Mouse (Mus musculus) inflammation-experienced regulatory T-cells, adult 6 months (primary cell): Measurements from ENCODE around the gene Cidec. TPM values are rescaled to one million over a fixed set of nuclear protein-coding genes. Genes with fewer than 3 reads are reported as not detected.

Experiments used
- ATAC-seq: one replicate; pipeline ENCODE4 v1.8.0; 2017
- polyA plus RNA-seq, 3 experiments: library from polyadenylated mRNA; unstranded; fragments of 100-300 nt; shearing (Covaris generic); gene quantifications; one replicate each; pipeline ENCODE4 v1.2.1; 2017

The Cidec gene
- polyA plus RNA-seq, 3 experiments from 2014 or later, result not detected

- ATAC-seq, result no peak
Observed at GRCm38 (mm10) chr6:113406683-113407082, 28.9 kb downstream of the Cidec start.

- ATAC-seq, result no peak
Observed at GRCm38 (mm10) chr6:113405483-113405882, 30.1 kb downstream of the Cidec start.

- no peak for ATAC-seq
Observed at GRCm38 (mm10) chr6:113404649-113405448, 30.7 kb downstream of the Cidec start.

- no peak for ATAC-seq
Observed at GRCm38 (mm10) chr6:113402094-113402493, 33.5 kb downstream of the Cidec start.

GRCm38 (mm10) chr6:113396270-113397030 is 39.1 kb downstream of the Cidec start:
- ATAC-seq, result no peak

- no peak for ATAC-seq
Observed at GRCm38 (mm10) chr6:113395501-113395900, 40.1 kb downstream of the Cidec start.

GRCm38 (mm10) chr6:113394811-113395210 is 40.7 kb downstream of the Cidec start:
- ATAC-seq, result no peak

GRCm38 (mm10) chr6:113393951-113394350 is 41.6 kb downstream of the Cidec start:
- no peak for ATAC-seq

- no peak for ATAC-seq
Observed at GRCm38 (mm10) chr6:113392387-113393071, 43.0 kb downstream of the Cidec start.

- no peak for ATAC-seq
Observed at GRCm38 (mm10) chr6:113392015-113392386, 43.6 kb downstream of the Cidec start.

GRCm38 (mm10) chr6:113390715-113391114 is 44.8 kb downstream of the Cidec start:
- ATAC-seq, result no peak

GRCm38 (mm10) chr6:113388960-113389359 is 46.6 kb downstream of the Cidec start, which contains the start of gene Ttll3:
Gene Ttll3 (plus strand): TSS chr6:113389260.
- ATAC-seq, result no peak

GRCm38 (mm10) chr6:113386025-113386424 is 49.5 kb downstream of the Cidec start:
- ATAC-seq, result no peak

GRCm38 (mm10) chr6:113385160-113385714 is 50.3 kb downstream of the Cidec start:
- no peak for ATAC-seq

GRCm38 (mm10) chr6:113384351-113384927 is 51.1 kb downstream of the Cidec start:
- no peak for ATAC-seq

- ATAC-seq, result no peak
Observed at GRCm38 (mm10) chr6:113380480-113380879, 55.1 kb downstream of the Cidec start.

GRCm38 (mm10) chr6:113379246-113379645 is 56.3 kb downstream of the Cidec start:
- ATAC-seq, result no peak

GRCm38 (mm10) chr6:113377496-113378385 is 57.8 kb downstream of the Cidec start, which contains the start of the genes Tada3 and Arpc4:
Gene Tada3 (minus strand): TSS chr6:113377883.
Gene Arpc4 (plus strand): TSS chr6:113378115.
- ATAC-seq, result peak; percentile 85

GRCm38 (mm10) chr6:113377172-113377495 is 58.4 kb downstream of the Cidec start:
- ATAC-seq, result no peak
